Mouse (Mus musculus) heart, postnatal 36 days (tissue): ENCODE data around the gene Plxdc2. TPM values are rescaled to one million over a fixed set of nuclear protein-coding genes. Genes with fewer than 3 reads are reported as not detected.

Experiments used
- DNase-seq, 2 experiments: peaks; one replicate each; pipeline ENCODE4 v3.0.0; 2021 to 2022
- intact Hi-C: fragments of 180-260 bp; cut with DNase I; formaldehyde crosslinking; loops from one replicate; pipeline ENCODE4 v1.15.1; 2025
- total RNA-seq, 2 experiments: library from RNA; stranded (reverse); gene quantifications; 2 replicates each; pipeline ENCODE4 v1.2.3; 2021

Gene Plxdc2
- total RNA-seq, 2 experiments from 2014 or later, result 20.3 to 23.1 TPM

DNA sequence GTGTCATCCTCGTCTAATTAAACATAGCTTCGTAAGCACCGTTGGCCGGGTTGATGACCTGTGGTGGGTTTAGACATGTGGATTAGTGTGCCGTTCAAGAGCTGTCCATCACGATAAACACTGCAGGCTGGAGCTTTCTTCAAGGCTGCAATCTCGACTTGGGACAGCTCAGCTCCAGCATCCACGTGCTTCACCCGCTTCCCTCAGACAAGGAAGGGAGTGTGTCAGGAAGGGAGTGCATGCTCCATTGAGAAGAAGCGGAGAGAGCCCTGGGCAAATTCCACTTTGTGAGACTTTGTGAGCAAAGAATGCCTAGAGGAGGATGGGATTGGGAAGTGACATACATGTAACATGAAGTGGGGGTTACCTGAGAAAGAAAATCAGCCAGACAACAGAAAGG, 42.8 kb downstream of the Plxdc2 start:
- intact Hi-C loops, result no loop called here

DNA sequence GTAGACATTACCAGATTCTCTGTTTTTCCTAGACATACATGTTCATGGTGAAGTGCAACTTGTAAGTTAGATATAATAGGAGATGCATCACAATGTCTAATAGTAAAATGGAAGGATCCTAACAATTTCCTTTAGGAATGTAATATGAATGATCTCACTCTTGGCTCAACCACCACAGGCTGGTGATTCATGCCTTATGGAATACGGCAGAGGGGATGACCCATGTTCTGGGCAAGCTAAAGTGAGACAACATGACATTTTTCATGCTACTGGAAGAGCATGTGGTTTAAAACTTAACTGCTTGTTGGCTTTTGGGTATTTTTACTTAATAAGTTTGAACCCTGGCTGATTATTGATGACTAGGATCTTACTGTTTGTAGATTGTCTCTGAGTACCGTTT, 50.4 kb downstream of the Plxdc2 start:
- DNase-seq, result no peak
- intact Hi-C loops, result no loop called here

More for the DNA sequence above, 42.8 kb downstream of the Plxdc2 start:
- DNase-seq, result no peak

DNA sequence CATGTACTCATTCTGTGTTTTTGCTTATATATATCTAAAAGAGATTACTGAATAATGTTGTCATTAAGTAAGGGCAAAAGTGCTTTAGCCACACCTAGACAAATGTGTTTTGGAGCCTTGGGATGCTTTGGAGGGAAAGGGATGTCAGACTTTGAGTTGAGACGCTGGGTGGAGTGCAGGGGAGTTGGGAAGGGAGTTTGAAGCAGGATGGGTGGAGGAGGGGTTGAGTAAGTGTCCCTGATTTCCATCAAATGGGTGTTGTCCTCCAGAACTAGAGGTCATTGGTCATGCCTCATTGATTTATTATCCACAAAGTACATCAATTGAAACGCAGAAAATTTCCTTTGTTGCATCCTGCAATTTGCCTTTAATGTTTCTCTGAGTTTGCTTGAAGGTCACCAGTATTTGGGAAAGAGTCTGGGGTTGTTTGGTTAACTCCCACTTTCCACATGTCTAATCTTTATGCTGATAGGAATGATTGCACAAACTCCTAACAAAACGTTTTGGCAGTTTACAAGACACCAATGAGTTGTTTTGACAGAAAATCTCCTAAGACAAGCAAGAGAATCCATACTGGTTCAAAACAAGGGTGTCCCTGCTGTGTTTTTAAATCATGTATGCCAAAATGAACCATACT, 58.4 kb downstream of the Plxdc2 start:
- intact Hi-C loops, result no loop called here
- DNase-seq, result no peak

DNA sequence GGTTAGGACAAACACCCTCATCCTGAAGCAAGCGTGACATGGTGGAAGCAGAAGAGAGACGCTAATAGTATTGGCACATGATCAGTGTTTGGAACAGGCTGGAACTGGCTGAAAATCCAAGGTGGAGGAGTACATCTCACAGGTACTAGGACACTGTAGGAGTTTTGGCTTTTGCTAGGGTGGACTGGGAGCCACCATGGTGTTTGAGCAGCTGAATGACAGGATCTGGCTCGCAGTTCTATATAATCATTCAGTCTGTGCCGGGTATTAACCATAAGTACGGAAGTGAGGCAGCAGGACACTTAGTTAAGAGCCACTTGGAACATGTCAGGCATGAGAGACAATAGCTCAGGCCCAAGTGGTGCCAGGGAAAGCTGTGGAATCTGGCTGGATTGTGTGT, 82.9 kb downstream of the Plxdc2 start:
- DNase-seq, result no peak

DNA sequence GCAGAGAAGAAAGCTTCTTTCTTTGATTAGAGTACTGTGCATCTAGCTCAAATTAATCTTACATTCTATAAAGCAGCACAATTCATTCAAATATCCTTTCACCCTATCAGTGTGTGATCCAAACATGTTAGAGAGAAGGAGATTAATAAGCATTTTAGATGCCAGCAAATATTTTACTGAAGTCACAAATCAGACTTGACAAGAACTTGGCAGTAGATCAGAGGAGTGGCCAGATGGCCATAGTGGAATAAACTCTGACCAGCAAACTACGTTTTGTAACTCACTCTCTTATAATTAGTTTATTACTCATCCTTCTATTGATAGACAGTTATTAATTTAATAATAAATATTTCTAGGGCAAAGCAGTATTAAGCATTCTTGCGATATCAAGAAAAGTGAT, 86.5 kb downstream of the Plxdc2 start:
- no peak for DNase-seq
- intact Hi-C loops, result no loop called here

More for the DNA sequence above, 82.9 kb downstream of the Plxdc2 start:
- intact Hi-C loops, result no loop called here

DNA sequence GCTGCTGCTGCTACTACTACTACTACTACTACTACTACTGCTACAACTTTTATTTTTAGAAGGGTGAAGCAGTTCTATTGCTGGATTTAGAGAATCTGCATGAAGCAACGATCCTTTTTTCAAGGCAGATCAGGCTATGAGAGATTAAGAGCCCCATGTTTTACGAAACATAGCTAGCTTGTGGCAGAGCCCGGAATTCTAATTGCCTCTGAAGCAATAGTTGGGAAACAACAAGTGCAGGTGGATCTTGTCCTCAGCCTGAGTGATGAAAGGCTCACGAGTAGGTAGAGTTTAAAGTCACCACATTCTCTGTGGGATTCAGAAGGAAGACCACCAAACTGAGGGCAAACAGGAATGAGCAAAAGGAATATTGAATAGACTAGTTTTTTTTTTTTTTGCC, 91.8 kb downstream of the Plxdc2 start:
- DNase-seq, result no peak
- intact Hi-C loops, result no loop called here

DNA sequence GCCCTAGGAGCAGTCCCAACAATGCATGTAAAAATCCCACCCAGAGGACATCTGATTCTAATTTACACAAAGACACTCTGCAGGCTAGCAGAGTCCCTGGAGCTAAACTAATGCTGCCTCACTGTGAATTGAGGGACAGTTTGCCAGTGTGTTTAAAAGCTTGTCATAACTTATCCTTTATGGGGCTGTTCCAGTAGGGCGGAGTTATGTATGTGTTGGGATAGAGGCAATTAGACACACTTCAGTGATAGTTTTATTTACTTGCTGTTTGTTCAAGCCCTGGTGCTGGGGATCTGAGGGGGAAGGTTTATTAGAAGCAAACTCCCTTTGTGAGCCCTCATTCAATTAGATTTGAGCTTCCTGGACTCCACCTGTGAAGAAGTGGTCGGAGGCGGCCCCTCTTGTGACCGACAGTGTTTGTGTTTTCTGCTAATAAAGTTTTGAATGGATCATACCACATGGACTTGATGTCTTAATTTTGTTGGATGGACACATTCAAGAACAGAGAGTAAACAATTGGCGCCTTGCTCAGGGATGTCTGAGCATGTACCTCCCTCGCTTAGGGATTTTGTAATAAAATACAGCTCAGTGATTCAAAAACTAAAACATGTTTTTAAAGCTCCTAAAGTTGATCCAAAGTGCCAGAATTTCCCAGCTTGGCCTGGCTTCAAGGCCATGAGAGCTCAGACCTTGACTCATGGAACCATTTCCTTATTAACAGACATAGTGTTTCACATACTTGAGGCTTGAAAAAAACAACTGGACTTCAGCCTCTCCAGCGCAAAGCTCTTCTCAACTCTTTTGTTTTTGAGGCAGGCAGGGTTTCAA, 94.9 kb downstream of the Plxdc2 start:
- DNase-seq, result peak; percentile 56 to 58
- intact Hi-C loops, result loop anchor here (5.0 kb wide), 1 partner anchor 94 kb away; the partner anchor contains the start of gene Plxdc2

DNA sequence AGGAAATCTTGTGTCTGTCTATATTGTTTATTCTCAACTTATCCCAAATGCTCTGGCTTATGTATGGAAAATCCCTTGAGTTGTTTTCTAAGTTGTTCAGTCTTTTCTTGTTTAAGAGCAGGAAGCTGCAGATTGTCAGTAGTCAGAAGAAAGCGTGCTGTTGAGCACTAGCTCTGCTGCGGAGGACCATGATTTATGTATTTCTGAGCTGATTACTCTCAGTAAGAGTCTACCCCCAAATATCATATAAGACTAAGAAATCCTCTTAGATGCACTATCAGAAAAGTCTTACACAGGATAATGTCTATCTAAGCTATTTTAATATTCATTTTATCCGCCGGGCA, 95.5 kb downstream of the Plxdc2 start:
- intact Hi-C loops, result loop anchor here (5.0 kb wide), 1 partner anchor 94 kb away; the partner anchor contains the start of gene Plxdc2
- DNase-seq, result no peak

DNA sequence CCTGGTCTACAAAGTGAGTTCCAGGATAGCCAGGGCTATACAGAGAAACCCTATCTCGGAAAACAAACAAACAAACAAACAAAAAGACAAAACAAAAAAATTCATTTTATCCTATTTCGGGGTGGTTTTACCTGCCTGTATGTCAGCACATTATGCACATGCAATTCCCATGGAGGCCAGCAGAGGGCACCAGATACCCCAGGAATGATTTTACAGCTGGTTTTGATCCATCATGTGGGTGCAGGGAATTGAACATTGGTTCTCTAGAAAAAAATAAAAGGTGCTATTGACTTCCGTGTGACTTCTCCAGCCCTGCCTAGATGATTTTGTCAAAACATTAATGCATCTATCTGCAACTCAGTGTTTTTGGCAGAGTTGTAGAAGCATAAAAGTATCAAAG, 96.0 kb downstream of the Plxdc2 start:
- intact Hi-C loops, result loop anchor here (5.0 kb wide), 1 partner anchor 95 kb away; the partner anchor contains the start of gene Plxdc2
- DNase-seq, result no peak

DNA sequence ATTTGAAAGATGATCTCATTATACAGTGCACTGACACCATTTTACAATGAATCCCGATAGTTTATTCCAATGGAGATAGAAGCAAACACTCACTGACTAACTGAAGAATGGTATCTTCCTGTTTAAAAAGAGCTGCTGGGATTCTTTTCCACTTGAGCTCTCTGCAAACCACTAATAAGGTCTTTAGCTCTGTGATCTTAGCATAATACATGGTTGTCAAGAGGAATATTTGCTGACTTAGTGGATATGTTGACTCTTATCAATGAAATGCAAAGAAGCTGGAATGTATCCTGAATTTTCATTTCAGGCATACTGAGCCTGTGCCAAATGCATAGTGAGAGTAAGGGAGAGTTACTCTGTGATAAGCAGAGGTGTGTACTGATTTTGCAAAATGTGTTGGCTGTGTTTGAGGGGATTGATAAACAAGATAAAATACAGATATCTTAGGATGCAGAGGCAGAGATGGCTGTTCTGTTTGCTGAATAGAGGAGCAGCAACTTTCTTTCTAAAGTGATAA, 100.2 kb downstream of the Plxdc2 start:
- intact Hi-C loops, result no loop called here
- DNase-seq, result no peak

DNA sequence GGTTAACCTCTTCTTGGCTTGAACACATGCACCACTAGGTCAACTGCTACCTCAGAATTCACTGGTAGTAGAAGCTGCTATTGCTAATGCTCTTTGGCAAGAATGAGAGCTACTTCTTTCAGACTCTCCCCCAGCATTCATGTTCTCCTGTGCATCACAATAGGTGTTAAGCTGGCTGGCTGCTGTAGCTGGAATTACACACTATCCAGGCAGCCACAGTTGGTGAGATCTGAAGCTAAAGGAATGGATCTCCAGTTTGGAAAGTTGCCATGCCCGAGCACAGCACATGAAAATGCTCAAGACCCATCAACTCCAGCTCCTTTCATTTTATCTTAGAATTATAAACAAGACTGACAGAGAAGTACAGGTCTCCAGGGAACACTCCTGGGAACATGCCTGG, 103.4 kb downstream of the Plxdc2 start:
- DNase-seq, result no peak
- intact Hi-C loops, result no loop called here

DNA sequence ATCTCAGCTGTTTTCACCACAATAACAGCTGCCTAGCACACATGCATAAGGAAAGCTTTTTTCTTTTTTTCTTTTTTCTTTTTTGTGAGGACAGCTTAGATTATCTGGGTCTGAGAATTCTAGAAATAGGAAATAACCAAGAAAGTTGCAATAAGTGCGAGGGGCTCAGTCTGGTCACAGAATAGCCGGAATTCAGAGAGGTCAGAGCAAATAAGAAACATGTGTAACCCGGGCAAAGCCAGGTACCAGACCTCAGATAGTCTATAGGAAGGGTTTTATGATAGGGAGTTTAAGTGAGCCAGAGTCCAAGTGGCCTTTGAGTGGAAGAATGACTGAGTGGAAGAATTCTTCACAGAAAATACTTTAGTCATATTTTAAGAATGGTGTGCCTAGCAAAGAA, 114.0 kb downstream of the Plxdc2 start:
- no peak for DNase-seq
- intact Hi-C loops, result no loop called here

DNA sequence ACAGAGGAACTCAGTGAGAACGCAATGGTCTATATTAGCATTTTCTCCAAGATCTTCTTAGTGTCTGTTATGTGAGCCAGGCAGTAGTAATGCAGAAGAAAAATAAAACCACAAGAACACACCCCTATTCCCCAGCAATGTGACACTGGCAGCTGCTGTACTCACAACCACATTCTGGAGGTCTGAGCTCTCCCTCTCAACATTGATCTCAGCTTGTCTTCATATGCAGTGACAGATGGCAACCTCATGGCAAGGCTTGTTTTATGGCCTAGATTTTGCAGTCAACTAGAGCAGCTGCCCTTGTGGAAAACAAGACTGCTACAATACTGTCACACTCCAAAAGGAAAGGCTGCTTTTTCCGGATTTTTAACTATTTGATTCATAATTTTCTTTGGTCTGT, 127.8 kb downstream of the Plxdc2 start:
- intact Hi-C loops, result no loop called here
- DNase-seq, result no peak

DNA sequence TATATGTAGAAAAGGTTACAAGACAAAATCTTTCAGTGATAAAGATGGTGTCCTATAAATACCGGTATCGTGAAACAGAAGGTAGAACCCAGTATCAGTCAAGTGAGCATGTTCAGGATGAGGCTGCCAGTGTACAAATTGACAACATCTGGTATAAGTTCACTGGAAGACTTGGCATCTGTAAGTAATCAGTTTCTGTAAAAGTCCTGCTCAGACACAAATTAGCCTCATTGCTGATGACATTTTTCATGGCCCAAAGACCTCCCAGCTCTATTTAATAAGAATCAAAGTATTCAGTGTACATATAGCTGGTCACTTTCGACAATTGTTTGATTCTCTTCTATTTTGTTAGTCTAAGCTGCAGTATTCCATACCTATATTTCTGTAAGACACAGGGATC, 129.9 kb downstream of the Plxdc2 start:
- no peak for DNase-seq
- intact Hi-C loops, result no loop called here

DNA sequence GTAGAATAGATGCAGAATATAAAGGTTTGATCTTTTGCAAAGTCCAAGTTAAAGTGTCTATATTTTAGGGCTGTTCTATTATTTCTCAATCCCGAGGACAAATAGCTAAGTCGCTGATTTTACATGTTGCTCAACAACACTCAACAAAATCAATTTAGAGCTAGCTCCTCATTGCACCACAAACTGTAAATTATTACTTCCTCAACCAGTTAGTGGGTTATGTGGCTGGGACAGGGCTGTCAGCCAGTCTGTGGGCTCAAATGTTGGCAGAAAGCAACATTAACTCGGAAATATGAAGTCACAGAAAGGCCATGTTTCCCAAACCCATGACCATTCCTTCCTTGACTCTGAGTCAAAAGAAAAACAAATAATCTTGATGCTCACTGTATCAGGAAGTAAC, 135.1 kb downstream of the Plxdc2 start:
- DNase-seq, result peak in 1 of 2 experiments; percentile 5
- intact Hi-C loops, result no loop called here

DNA sequence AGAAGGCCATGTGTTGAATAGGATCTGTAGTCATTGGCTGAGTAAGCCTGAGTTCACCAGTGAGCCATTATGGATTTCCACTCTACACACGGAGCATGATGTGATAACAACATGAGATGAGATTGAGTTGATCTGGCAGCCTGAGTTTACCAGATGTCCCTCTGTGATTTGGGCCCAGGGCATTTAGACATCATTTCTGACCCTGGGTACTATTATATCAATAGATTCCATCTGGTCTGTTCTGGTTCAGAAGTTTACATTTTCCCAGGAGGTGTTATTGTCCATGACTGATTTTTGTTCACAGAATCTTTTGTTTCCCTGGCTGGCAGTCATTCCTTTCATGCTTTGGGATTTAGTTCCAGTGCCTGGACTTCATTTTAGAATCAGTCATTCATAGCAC, 146.7 kb downstream of the Plxdc2 start:
- intact Hi-C loops, result no loop called here
- no peak for DNase-seq

DNA sequence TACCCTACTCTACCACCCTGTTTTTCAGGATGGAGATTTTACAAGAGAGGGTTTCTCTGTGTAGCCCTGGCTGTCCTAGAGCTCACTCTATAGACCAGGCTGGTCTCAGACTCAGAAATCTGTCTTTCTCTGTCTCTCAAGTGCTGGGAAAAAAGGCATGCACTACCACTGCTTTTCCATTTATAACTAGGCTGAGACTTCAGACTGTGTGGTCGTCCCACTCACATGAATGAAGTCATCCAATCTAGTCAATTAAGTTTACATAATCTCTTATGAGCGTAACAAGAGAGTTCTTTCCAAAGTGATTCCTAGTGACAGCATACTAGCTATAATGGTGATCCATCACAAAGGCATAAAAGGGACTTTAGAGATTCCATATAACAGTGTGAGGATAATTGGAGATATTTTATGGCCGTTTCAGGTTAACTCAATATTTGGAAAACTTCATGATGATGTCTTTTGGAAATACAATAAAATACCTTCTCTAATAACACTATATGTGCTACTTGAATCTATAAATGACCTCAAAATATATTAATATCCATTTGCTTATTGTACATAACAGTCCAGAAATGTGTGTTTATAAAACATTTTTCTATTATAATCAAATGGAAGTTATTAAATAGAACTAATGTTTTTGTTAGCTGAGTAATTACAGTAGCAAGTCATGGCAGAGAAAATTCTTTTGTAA, 151.6 kb downstream of the Plxdc2 start:
- intact Hi-C loops, result no loop called here
- DNase-seq, result no peak

DNA sequence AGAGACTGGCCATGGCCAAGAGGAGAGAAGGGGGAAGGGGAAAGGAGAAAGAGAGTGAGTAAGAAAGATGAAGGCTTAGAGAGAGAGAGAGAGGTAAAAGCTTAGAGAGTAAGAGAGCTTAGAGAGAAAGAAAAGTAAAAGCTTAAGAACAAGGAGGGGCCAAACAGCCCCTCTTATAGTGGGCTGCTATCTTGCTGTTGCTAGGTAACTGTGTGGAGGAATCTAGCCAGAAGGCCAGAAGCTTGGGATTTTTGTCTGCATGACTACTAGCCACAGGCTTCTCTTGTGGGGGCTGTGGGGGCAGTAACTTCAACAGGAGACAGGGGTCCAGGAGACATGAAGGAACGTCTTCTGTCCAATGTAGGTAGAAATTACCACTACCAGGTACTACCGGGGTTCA, 162.0 kb downstream of the Plxdc2 start:
- no peak for DNase-seq
- intact Hi-C loops, result no loop called here

DNA sequence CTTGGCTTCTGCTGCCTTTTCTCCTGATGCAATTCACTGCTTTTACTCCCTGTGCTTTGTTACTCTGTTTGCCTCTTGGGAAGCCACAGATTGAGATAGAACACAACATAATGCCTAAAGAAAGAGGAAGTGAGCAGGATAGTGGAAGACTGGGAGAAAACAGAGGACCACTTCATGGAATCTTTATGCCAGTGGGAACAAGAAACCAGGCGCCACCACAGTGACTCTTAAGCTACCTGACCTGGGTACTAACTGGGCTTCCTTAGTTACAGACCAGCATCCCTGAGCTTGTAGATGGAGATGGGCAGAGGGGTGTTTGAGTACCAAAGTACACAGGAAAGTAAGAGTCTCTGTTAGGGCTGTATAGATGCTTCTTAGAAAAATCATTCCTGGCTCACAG, 167.3 kb downstream of the Plxdc2 start:
- no peak for DNase-seq
- intact Hi-C loops, result no loop called here

DNA sequence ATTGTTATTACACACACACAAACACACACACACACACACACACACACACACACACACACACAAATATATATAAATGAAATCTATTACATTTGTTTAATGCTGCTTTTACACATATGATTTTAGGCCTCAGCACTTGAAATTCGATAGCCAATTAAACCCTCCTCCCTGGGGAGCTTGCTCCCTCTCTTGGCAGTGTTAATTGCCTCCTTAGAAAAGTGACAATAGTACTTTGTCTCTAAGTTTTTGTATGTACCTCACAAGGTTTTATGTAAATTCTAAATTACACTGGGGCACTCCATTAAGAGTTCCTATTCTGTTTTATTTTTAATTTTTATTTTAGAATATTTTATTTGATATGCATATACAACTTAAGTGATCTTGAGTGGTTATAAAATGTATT, 176.1 kb downstream of the Plxdc2 start:
- no peak for DNase-seq
- intact Hi-C loops, result no loop called here

DNA sequence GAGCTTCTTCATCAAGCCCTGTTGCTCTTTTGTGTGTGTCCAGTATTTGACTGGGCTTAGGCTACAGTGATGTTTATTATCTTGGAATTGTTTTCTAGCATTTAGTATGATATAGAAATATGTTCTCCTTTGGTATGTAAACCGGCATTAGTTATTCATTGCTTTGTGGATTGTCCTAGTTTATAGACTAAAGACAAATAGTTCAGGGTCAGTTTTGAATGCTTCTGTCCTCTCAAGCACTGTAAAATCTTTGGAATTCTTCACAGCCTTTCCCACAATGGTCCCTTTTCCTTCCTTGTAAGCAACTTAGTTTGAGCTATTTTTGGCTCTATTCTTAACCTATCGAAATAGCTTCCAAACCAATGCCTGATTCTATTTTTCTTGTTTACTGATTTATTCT, 178.5 kb downstream of the Plxdc2 start:
- no peak for DNase-seq
- intact Hi-C loops, result no loop called here
